Mouse (Mus musculus) intestine, embryonic 16.5 days (tissue): ENCODE measurements around the gene Slc6a12. TPM values are rescaled to one million over a fixed set of nuclear protein-coding genes. Genes with fewer than 3 reads are reported as not detected.
A peak's percentile ranks its signal among the peaks of the same experiment; 100 is the strongest.

Experiments used
- ATAC-seq: fragments of 200-750 bp; cut with Nextera tagmentation; 2 replicates; pipeline ENCODE4 v1.8.0; 2017; ENCODE audit warnings: moderate TSS enrichment, moderate library complexity
- H3K27ac ChIP-seq: fragments of 300-500 bp; sonication (generic); 2 replicates; pipeline ENCODE4 v1.5.1; 2014; ENCODE audit warnings: mild to moderate bottlenecking, low read length
- H3K27me3 ChIP-seq: fragments of 300-500 bp; sonication (generic); replicated peaks from 2 replicates; pipeline ENCODE4 v1.6.1; 2014; ENCODE audit warnings: low read length, control low read depth, mixed read lengths; ENCODE audit not compliant: control insufficient read depth, insufficient read depth
- H3K36me3 ChIP-seq: fragments of 300-500 bp; sonication (generic); 2 replicates; pipeline ENCODE4 v1.6.1; 2014; ENCODE audit warnings: low read length, control low read depth; ENCODE audit not compliant: control insufficient read depth, insufficient read depth
- H3K4me1 ChIP-seq: fragments of 300-500 bp; sonication (generic); 2 replicates; pipeline ENCODE4 v1.6.1; 2014; ENCODE audit warnings: low read length, control low read depth, mixed read lengths; ENCODE audit not compliant: control insufficient read depth, insufficient read depth
- H3K4me2 ChIP-seq: fragments of 300-500 bp; sonication (generic); 2 replicates; pipeline ENCODE4 v1.6.1; 2014; ENCODE audit warnings: low read depth, low read length, control low read depth
- H3K4me3 ChIP-seq: fragments of 300-500 bp; sonication (generic); 2 replicates; pipeline ENCODE4 v1.5.1; 2014; ENCODE audit warnings: mild to moderate bottlenecking, low read length
- H3K9ac ChIP-seq: fragments of 300-500 bp; sonication (generic); 2 replicates; pipeline ENCODE4 v1.6.1; 2014; ENCODE audit warnings: low read depth, low read length
- H3K9me3 ChIP-seq: fragments of 300-500 bp; sonication (generic); 2 replicates; pipeline ENCODE4 v1.6.1; 2016; ENCODE audit warnings: low read length, control low read depth; ENCODE audit not compliant: control insufficient read depth
- WGBS: fragments of 180-500 bp; shearing (Covaris S2); extraction: QIAGEN DNeasy Blood & Tissue Kit; methylation state at CpG from one replicate; pipeline ENCODE4 v1.1.7; 2014; 5-methylcytosine and 5-hydroxymethylcytosine counted together
- polyA plus RNA-seq: library from polyadenylated mRNA; unstranded; fragments of >200 nt; fragmentation: Nextera tagmentation; extraction: Ambion mirVana; gene quantifications from 2 replicates; pipeline ENCODE4 v1.2.1, GENCODE M21; 2015

The Slc6a12 gene
- 0.06 and 0.22 TPM in 2 replicates for polyA plus RNA-seq

DNA sequence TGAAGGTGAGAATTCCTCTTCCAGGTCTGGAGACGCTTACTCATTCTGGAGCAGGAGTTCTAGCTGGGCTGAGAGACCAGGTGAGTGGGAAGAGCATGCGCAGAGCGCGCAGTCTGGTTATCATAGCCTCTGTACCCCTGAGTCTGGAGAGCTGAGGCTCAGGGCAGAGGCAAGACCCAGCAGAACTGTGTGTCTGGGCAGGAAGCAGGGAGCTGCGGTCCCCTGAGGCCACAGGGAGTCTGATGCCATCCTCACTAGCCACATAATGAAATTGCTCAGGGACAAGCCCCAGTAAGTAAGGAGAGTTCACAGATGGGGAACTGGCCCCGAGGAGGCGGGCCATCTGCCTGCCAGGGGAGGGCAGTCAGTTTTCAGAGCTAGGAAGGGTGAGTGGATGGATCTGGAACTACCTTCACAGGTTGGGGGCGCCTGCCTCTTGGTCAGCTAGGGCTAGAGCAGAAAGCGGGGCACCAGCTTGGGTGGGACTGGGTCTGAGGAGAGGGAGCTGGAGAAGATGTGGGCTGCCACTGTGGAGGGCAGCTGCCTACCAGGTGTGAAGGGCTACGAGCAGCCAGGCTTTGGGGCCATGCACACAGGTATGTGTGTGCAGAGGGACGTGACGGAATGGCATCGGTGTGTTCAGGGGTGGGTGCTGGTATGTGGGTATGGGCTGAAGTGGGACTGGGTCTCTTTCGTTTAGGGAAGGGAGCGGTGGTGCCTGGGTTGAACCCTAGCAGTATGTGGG lies at the start of gene Slc6a12:
Gene Slc6a12 (plus strand): TSS at position 51 of the 745 bp plus-strand sequence.
- ATAC-seq: no peak
- H3K36me3 ChIP-seq: no peaks in the 10 kb centered on the region
- H3K4me1 ChIP-seq: no peaks in the 10 kb centered on the region
- no peak within 1 kb of the TSS for H3K4me3 ChIP-seq
- no peak within 1 kb of the TSS for H3K27ac ChIP-seq
- H3K9me3 ChIP-seq: no peaks in the 10 kb centered on the region
- WGBS: 73% methylated on average over 15 of the region's 15 CpGs
- no peak within 1 kb of the TSS for H3K4me2 ChIP-seq
- no peaks in the 10 kb centered on the region for H3K27me3 ChIP-seq
- no peak within 1 kb of the TSS for H3K9ac ChIP-seq

DNA sequence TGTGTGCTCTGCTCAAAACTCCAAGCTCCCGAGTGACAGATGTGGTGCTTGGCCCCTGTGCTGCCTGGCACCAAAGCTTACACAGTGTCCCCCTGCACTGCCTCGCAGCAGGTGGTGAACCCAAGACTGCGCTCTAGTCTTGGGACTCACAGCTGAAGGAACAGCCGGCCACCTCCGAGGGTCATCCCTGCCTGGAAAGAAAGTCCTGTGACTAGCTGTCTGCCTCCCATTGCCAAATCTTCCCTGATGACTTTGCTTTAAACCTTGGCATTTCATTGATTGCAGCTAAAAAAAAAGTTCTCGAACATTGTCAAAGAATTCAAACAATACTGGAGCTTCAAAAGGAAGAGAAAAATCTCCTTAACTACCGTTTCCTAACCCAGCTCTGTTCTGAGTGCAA lies 43.6 kb upstream of the Slc6a12 start:
- Histone ChIP-seq H3K4me3 (no peak overlapping the region), H3K9ac (no peak overlapping the region), H3K4me2 (no peak overlapping the region), H3K36me3 (no peaks in the 10 kb centered on the region), H3K4me1 (peaks cover 3% of the 10 kb centered on the region; the same call in 1 of the 2 replicates), H3K27ac (no peak overlapping the region), H3K27me3 (no peaks in the 10 kb centered on the region), H3K9me3 (no peaks in the 10 kb centered on the region)
- no peak for ATAC-seq
- WGBS: 49% methylated on average over 7 of the region's 7 CpGs

DNA sequence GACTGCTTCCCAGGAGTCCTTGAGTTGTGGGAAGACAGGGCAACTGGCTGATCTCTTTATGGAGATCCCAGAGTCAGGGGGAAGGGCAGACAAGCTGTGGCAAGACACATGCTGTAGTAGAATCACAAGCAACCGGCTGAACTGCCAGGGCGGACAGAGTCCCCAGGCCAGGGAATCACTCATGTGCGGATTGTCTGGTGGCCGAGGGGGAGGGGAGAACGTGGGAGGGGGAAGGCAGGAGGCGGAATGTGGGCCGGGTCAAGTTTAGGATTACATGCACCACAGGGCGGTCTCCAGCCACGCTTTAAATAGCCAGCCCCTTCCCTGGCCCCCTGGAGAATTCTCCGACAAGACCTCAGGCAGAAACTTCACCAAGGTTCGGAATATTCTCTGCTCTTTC lies 42.9 kb upstream of the Slc6a12 start, which contains the start of gene Slc6a13:
Gene Slc6a13 (plus strand): TSS at position 274 of the 400 bp plus-strand sequence.
- Histone ChIP-seq H3K4me3 (no peak within 1 kb of the TSS), H3K36me3 (no peaks in the 10 kb centered on the region), H3K9ac (no peak within 1 kb of the TSS), H3K4me2 (0 out of 2 replicates have a peak within 1 kb of the TSS, but pooled peaks have one; percentile 4), H3K27me3 (no peaks in the 10 kb centered on the region), H3K27ac (no peak within 1 kb of the TSS), H3K4me1 (peaks cover 3% of the 10 kb centered on the region; the same call in 1 of the 2 replicates), H3K9me3 (no peaks in the 10 kb centered on the region)
- WGBS: 5% methylated on average over 11 of the region's 11 CpGs
- ATAC-seq: peak; percentile 65

DNA sequence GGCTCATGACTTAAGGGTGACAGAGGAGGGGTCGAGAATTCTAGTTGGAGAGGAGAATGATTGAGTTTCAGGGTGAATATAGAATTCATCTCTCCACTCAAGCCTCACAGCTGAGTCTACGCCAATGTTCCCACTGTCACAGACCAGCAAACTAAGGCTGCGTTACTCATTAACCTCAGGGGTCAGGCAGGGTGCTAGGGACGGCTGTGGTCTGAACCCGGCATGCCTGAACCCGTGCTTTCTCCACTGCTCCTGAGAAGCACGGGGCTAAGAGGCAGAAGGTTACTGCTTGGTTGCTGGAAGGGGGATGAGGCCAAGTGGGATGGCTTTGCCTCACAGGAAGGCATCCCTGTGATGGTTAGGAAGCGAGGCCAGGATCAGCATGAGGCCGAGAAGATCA lies 42.4 kb upstream of the Slc6a12 start:
- 0 out of 2 replicates have a peak, but pooled peaks have one; percentile 42 for ATAC-seq
- Histone ChIP-seq H3K36me3 (no peaks in the 10 kb centered on the region), H3K4me2 (0 out of 2 replicates have a peak overlapping the region, but pooled peaks have one; percentile 4), H3K9ac (no peak overlapping the region), H3K4me3 (no peak overlapping the region), H3K27ac (no peak overlapping the region), H3K9me3 (no peaks in the 10 kb centered on the region), H3K4me1 (peaks cover 3% of the 10 kb centered on the region; the same call in 1 of the 2 replicates), H3K27me3 (no peaks in the 10 kb centered on the region)
- 43% methylated on average over 9 of the region's 9 CpGs for WGBS

DNA sequence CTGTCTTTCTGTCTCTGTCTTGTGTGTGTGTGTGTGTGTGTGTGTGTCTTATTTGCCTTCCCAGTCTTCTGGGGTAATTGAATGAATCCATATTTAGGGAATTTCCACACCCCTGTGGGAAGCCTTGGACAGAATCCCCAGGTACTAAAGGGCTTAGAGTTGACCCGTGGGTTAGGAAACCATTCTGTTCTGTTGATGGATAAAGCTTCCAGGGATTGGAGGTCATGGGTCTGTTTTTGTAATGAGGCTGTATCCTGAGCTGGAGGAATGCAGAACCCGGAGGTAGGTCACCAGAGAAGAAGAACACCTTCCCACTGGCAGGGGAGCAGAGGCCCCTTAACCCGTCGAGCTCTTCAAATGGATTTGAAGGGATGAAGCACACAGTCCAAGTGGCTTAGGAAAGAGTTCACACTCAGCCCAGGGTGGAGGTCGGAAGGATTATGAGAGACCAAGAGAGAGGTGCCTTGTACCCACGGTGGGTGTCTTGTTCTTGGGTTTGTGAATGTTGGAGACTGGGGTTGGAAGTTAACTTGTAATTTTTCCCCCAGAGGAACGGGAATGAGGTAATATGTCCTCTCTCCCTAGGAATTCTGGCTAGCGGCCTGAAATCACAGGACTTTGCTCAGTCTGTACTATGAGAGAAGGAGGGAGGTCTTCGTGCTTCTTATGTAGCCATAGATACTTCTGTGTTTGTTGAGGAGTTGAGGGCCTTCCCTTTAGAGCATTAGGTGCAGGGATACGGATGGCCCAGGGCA lies 39.2 kb upstream of the Slc6a12 start:
- Histone ChIP-seq H3K27ac (no peak overlapping the region), H3K27me3 (no peaks in the 10 kb centered on the region), H3K4me2 (no peak overlapping the region), H3K4me1 (peaks cover 3% of the 10 kb centered on the region; the same call in 1 of the 2 replicates), H3K9me3 (no peaks in the 10 kb centered on the region), H3K36me3 (no peaks in the 10 kb centered on the region), H3K4me3 (no peak overlapping the region), H3K9ac (no peak overlapping the region)
- WGBS: 62% methylated on average over 10 of the region's 10 CpGs
- ATAC-seq: no peak

DNA sequence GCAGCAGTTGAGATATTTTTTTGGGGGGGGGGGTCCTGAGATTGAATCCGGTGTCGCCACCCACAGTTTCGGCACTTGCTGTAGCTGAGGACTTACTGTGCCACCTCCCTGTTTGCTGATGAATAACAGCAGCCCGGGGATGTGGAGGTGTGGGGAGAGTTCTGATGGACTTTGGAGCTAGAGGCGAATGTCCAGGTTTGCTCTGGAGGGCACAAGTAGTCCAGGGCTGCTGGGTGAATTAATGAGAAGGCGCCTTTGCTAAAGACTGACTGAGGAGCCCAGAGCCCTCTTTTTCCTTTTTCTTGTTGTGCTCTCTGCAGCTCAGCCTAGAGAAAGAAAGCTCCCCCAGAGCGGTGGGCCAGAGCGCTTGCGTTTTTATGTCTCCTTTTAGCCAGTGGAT lies 38.2 kb upstream of the Slc6a12 start:
- 75% methylated on average over 9 of the region's 9 CpGs for WGBS
- H3K27ac ChIP-seq: no peak overlapping the region

DNA sequence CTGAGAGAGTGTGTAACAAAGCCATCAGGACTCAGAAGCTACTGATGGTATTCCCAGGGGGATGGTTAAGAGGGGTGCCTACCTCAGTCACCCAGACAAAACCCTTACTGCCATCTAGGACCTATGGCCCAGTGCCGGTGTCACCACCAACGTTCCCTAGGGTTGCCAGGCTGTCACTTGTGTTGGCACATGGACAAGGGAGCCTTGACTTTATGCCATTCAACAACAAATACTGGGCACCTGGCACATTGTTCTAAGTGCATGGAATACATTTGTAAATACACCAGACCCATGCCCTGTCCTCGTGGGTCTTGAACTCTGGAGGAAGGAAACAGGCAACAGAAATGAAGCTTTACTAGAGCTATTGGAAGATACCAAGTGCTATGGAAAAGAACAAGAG lies 37.3 kb upstream of the Slc6a12 start:
- no peaks in the 10 kb centered on the region for H3K9me3 ChIP-seq
- H3K27me3 ChIP-seq: no peaks in the 10 kb centered on the region
- H3K4me3 ChIP-seq: no peak overlapping the region
- WGBS: 86% methylated on average over 3 of the region's 3 CpGs
- H3K9ac ChIP-seq: no peak overlapping the region
- no peaks in the 10 kb centered on the region for H3K36me3 ChIP-seq
- H3K4me2 ChIP-seq: no peak overlapping the region
- H3K4me1 ChIP-seq: 0 out of 2 replicates have a peak, but pooled peaks cover under 1% of the 10 kb centered on the region
- ATAC-seq: no peak
- no peak overlapping the region for H3K27ac ChIP-seq

More for the DNA sequence above, 38.2 kb upstream of the Slc6a12 start:
- Histone ChIP-seq H3K4me1 (peaks cover 3% of the 10 kb centered on the region; the same call in 1 of the 2 replicates), H3K9ac (no peak overlapping the region), H3K36me3 (no peaks in the 10 kb centered on the region), H3K4me3 (no peak overlapping the region), H3K4me2 (no peak overlapping the region), H3K27me3 (no peaks in the 10 kb centered on the region), H3K9me3 (no peaks in the 10 kb centered on the region)
- ATAC-seq: peak; percentile 63; the same call in 1 of the 2 replicates

DNA sequence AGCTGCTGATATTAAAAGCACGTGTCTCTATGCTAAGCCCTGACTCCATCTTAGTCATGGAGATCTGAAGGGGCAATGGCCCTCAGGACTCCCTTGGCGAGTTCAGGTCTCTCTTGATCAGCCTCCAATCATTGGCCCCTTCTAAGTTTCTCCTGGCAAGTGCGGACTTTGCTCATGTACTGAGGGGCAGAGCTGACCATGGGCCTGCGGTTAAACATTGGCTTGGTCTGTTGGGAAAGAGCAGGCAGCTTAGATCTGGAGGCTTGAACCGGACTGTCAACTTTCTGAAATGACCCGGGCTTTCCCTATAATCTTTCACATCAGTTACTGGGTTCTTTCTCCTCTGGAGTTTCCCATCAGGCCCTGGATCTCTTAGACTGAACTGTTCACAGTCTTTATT lies 31.9 kb upstream of the Slc6a12 start:
- no peak overlapping the region for H3K4me2 ChIP-seq
- ATAC-seq: peak; percentile 69; the same call in 1 of the 2 replicates

DNA sequence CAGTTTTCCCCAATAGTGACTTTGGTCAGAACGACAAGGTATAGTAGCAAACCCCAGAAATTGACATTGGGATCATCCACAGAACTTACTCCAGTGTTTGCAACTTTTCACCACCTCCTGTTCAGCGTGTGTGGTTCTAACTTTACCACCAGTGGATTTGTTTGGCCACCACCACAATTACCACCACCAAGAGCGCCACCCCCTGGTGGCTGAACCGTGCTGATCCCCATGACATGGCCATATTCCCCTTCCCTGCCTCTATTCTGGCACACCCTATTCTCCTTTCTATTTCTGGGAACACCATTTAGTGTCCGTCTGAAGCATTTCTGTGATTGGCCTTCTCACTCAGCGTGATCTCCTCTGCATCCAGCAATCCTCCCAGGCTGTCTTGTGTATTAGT lies 23.8 kb upstream of the Slc6a12 start:
- Histone ChIP-seq H3K9ac (no peak overlapping the region), H3K4me1 (no peaks in the 10 kb centered on the region), H3K9me3 (no peaks in the 10 kb centered on the region), H3K4me3 (no peak overlapping the region), H3K27me3 (no peaks in the 10 kb centered on the region), H3K27ac (no peak overlapping the region), H3K36me3 (no peaks in the 10 kb centered on the region), H3K4me2 (no peak overlapping the region)
- WGBS: 63% methylated on average over 6 of the region's 6 CpGs
- ATAC-seq: no peak

More for the DNA sequence above, 31.9 kb upstream of the Slc6a12 start:
- Histone ChIP-seq H3K9me3 (no peaks in the 10 kb centered on the region), H3K9ac (no peak overlapping the region), H3K27me3 (no peaks in the 10 kb centered on the region), H3K27ac (no peak overlapping the region), H3K4me1 (no peaks in the 10 kb centered on the region), H3K36me3 (no peaks in the 10 kb centered on the region), H3K4me3 (no peak overlapping the region)
- 61% methylated on average over 6 of the region's 6 CpGs for WGBS
